Mouse (Mus musculus): Measurements from ENCODE around the gene Zfp965. TPM values are rescaled to one million over a fixed set of nuclear protein-coding genes. Genes with fewer than 3 reads are reported as not detected.
"Not testable (repeated sequence)": the region's sequence is repeated elsewhere in the genome, so short reads cannot be mapped to it uniquely, and the experiment has no call there.

The Zfp965 gene
- polyA plus RNA-seq (2015; fragmentation: Nextera tagmentation; extraction: Ambion mirVana): 0.61 and 8.3 TPM in 2 replicates

DNA sequence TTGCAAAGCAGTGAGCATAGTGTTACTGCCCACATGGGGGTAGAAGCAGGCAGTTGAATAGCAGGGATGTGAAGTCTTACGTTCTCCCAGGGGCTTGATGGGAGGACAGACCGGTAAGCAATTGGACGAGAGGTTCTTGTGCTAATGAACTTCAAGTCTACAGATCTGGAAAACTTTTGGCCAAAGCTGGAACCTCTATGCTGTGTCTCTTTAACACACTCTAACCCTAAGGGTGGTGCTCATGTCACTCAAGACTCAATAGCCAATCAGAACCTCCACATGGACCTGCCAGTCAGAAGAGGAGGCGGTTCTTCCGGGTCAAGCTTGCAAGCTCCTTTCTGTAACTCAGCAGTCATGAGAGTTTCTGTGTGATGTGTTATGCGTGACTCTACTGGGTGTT, at the start of gene Zfp965:
Gene Zfp965, plus strand, starts transcription at position 301 of the 400 bp plus-strand sequence.
- H3K9me3 ChIP-seq; H3K4me1 ChIP-seq; H3K9ac ChIP-seq; H3K4me3 ChIP-seq; H3K27ac ChIP-seq (replicated peaks); H3K27me3 ChIP-seq (replicated peaks); ATAC-seq (ENCODE audit: extremely low read depth, insufficient number of reproducible peaks, low FRiP score, low TSS enrichment); H3K4me2 ChIP-seq; H3K36me3 ChIP-seq: not testable (repeated sequence)
- no CpG with 5 or more reads among the region's 6 CpGs for WGBS

DNA sequence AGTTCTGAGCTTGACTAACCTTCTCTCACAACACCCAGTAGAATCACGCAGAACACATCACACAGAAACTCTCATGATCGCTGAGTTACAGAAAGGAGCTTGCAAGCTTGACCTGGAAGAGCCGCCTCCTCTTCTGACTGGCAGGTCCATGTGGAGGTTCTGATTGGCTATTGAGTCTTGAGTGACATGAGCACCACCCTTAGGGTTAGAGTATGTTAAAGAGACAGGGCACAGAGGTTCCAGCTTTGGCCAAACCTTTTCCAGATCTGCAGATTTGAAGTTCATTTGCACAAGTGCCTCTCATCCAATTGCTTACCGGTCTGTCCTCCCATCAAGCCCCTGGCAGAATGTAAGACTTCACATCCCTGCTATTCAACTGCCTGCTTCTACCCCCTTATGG, 34.1 kb upstream of the Zfp965 start, which contains the start of gene Gm4724:
Gene Gm4724, minus strand, starts transcription at position 101 of the 400 bp plus-strand sequence.
- H3K4me2 ChIP-seq; H3K36me3 ChIP-seq; H3K4me1 ChIP-seq; H3K27ac ChIP-seq (replicated peaks); ATAC-seq (ENCODE audit: extremely low read depth, insufficient number of reproducible peaks, low FRiP score, low TSS enrichment); H3K4me3 ChIP-seq; H3K9ac ChIP-seq; H3K27me3 ChIP-seq (replicated peaks); H3K9me3 ChIP-seq: not testable (repeated sequence)
- WGBS: no CpG with 5 or more reads among the region's 4 CpGs

Other genes with a start within 250 kb of the Zfp965 start
- not detected in 2 replicates for gene Gm14440, start 194.9 kb upstream of the Zfp965 start, polyA plus RNA-seq (2015; fragmentation: Nextera tagmentation; extraction: Ambion mirVana)
- 8.8 and 9.5 TPM in 2 replicates for gene Gm4631, start 131.8 kb upstream of the Zfp965 start, polyA plus RNA-seq (2015; fragmentation: Nextera tagmentation; extraction: Ambion mirVana)
- gene Zfp968, start 97.5 kb upstream of the Zfp965 start, polyA plus RNA-seq (2015; fragmentation: Nextera tagmentation; extraction: Ambion mirVana): 4.0 and 5.2 TPM in 2 replicates
- 5.2 and 7.6 TPM in 2 replicates for gene Gm4724, start 34.2 kb upstream of the Zfp965 start, polyA plus RNA-seq (2015; fragmentation: Nextera tagmentation; extraction: Ambion mirVana)
- gene Gm11007, start 174.0 kb downstream of the Zfp965 start, polyA plus RNA-seq (2015; fragmentation: Nextera tagmentation; extraction: Ambion mirVana): not detected in 2 replicates
- 16.4 and 26.3 TPM in 2 replicates for gene Zfp969, start 233.7 kb downstream of the Zfp965 start, polyA plus RNA-seq (2015; fragmentation: Nextera tagmentation; extraction: Ambion mirVana)

Data from heart, embryonic 13.5 days (tissue).